Mouse (Mus musculus) lung, adult 2 months (tissue): ENCODE measurements around the gene Fscn3.

Experiments used
- CTCF ChIP-seq: fragments of 200-500 bp; IDR thresholded peaks from 2 replicates; pipeline ENCODE4 v1.5.1; 2011; ENCODE audit warnings: mild to moderate bottlenecking, low read length, control low read depth; ENCODE audit not compliant: insufficient read depth
- POLR2A ChIP-seq: fragments of 200-500 bp; IDR thresholded peaks from 2 replicates; pipeline ENCODE4 v1.6.1; 2011; ENCODE audit warnings: low read depth, mild to moderate bottlenecking, control low read depth, low read length, borderline replicate concordance; ENCODE audit errors: extremely low read depth

GRCm38 (mm10) chr6:28431538-28431855, 3.9 kb downstream of the Fscn3 start:
- no peak for TF ChIP-seq CTCF
- no peak for TF ChIP-seq POLR2A
